Mouse (Mus musculus): ENCODE measurements around the gene Lrrd1.
"Not testable (repeated sequence)": the region's sequence is repeated elsewhere in the genome, so short reads cannot be mapped to it uniquely, and the experiment has no call there.

Lrrd1 gene

DNA sequence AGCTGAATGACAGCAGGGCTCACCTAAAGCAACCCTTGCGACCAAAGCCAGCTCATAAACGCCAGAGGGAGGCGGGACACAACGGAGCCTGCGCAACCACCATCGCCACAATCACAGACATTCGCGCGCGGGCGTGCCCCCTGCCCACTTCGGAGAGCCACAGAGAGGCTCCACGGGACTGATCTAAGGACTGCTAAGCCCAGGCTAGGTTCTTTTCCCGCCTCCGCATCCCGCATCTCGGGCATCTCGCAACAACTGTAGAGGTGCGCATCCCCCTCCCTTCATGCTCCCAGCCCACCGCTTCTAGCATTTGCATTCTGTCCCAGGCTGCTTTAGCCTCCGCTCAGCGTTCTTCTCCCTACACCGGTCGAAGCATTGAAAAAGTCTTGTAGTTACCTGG lies at the start of gene Lrrd1:
TSS of gene Lrrd1 (plus strand) at position 148 of the 400 bp plus-strand sequence.
- no peak for DNase-seq (ENCODE audit: low read depth, low spot score)

DNA sequence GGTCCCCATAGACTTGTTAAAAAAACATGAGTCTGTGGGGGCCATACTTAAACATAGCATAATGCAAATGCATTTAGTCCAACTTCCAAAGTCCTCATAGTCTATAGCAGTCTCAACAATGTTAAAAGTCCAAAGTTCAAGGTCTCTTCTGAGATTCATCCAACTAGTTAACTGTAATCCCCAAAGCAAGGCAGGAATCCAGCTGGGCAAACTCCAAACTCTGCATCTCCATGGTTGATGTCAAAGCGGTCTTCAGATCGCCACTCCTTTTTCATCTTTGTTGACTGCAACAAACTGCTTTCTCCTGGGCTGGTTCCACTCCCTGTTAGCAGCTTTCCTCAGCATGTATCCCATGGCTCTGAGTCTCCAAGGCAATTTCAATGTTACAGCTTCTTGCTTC lies 47.9 kb upstream of the Lrrd1 start:
- not testable (repeated sequence) for DNase-seq (ENCODE audit: low read depth, low spot score)

DNA sequence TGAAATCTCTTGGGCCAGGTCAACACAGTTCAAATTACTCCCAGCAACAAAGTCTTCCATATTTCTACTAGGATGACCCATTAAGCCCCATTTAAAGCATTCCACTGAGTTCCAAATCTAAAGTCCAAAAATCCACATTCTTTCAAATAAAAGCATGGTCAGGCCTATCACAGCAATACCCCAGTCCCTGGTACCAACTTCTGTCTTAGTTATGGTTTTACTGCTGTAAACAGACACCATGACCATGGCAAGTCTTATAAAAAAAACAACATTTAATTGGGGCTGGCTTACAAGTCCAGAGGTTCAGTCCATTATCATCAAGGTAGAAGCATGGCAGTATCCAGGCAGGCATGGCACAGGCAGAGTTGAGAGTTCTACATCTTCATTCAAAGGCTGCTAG lies 46.3 kb upstream of the Lrrd1 start:
- DNase-seq (ENCODE audit: low read depth, low spot score) = not testable (repeated sequence)

DNA sequence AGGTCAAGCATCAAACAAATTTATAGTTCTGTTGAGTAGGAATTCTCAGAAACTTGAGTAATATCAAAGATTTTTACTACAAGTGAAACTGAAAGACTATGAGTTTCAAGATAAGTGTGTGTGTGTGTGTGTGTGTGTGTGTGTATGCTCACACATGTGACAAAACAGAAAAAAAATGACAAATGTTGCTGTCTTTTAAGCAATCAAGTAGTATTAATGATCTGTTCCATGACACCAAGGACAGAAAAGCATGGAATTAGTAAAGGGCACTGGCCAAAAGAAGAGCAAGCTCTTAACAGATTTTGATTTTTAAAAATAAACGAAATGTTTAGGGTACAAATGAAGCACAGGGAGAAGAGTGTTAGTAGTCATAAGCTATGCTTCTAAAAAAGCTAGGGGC lies 44.9 kb upstream of the Lrrd1 start:
- no peak for DNase-seq (ENCODE audit: low read depth, low spot score)

DNA sequence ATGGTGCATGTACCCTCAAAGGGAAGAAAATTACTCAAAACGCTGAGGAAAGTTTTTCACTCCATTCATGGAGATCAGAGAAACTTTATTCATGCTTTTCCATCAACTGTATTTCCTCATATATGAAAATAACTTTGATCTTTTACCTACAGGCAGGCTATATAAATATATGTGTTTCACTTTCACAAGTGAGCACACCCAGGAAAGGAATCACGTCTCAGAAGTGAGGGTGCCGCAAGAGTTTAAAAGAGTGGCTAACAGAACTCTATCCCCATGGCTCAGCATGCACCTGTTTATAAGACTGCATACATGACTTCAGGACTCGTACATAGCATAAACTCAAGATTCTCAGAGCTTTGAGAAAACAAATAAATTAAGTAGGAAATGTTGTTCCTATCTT lies 44.1 kb upstream of the Lrrd1 start:
- DNase-seq (ENCODE audit: low read depth, low spot score) = no peak

DNA sequence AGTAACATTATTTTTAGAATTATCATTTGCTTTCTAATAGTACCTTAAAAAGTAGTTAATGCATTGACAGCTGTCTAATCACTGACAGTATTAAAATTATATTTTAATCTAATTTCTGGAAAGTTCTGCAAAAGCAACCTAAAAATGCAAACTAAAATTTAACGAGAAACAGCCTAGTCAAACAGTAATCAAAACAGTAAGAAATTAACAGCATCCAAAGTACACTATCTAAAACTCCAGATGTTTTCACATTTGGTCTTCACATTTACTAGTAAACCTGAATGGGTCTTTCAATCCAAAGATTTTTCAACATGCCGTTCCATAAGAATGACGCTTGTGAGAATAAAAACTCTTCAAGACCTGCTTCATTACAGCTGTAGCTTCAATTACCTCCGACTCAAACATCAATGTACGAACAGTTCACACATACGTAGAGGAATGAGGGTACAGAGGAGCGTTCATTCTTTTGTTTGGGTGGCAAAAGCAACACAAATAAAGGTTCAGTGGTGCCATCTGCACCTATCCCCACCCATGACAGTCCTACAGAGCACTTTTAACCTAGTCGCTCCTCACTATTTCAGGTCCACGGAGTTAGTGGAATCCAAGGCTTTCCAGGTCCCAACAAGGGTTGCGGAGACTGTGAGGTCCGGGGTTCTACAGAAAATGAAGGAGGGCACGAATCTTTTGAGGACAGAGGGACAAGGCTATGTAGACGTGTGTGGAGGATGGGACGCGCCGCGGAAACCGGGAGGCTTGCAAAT lies 43.1 kb upstream of the Lrrd1 start:
- DNase-seq (ENCODE audit: low read depth, low spot score) = no peak

DNA sequence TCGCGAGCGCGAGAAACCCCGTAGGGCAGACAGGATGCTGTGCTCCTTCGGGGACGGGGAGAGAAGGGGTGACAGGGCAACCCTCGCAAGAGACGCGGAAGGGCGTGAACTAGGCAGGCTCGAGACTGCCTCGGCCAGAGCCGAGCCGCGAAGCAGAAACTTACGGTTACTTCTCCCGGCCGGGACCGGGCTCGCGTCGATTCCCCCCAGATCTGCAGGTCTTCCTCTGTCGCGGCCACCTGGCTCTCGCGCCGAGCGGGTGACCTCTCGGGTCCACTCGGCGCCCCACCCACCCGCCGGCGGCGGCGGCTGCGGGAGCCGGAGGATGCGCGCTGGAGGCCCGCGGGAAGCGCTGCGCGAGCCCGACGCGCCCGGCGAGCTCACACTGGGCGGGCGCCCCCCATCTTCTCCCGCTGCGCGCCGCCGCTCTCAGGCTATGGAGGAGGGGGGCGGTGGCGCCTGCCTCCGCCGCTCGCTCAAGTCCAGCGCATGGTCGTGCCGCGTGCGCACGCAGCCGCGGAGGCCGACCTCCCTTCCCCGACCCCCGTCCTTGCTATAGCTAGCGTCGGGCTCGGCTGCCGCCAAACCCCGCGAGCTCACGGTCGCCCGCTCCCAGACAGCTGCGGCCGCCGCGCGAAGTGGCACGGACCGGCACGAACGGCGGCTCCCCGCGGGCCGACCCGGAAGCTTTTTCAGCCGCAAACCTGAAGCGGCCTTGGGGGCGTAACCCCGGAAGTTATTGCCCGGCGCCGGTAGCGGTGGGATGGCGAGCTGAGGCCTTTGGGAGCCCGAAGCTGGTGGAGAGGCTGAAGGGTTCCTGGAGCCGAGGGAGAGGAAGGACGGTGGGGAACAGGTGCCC lies 42.3 kb upstream of the Lrrd1 start, which contains the start of the genes Ankib1 and Krit1:
TSS of gene Ankib1 (minus strand) at position 493 of the 859 bp plus-strand sequence.
TSS of gene Krit1 (plus strand) at position 752 of the 859 bp plus-strand sequence.
- peak; percentile 87 for DNase-seq (ENCODE audit: low read depth, low spot score)

DNA sequence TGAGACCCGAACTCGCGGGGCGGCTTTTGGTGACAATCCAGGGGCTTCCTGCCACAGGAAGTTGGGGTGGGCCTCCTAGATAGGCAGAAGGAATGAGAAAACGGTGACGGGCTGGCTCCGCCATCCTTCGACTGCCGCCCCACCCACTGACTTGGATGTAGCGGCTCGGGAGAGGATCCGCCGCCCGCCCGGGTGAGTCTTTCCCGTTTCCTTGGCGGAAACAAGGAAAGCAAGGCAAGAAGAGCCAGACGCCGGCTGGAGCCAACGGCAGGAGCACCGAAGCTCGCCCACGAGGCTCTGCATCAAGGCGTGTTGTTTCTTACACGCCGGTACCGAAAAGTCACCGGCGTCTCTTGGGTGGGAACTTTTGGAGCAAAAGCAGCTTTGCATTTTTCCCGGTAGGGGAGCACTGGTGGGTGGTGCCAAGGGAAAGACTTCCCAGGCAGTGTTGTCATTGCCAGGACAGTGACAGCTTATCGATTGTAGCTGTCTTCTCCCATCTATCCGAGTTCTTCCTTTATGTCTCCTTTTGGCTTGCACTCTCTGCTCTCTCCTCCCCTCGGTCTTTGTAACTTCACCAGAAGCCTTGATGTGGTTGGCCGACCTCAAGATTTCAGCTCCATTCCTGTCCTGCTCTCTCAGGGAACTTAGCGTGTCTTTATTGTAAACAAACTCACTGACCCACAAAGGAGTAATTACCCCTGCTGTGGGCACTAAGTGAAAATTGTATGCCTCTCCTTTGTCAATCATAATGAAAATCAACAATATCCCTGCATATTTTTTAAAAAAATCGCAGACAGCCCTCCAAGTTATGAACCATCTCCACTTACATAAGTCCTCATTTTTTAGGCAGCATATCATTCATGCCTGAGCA lies 41.4 kb upstream of the Lrrd1 start:
- DNase-seq (ENCODE audit: low read depth, low spot score) = no peak

DNA sequence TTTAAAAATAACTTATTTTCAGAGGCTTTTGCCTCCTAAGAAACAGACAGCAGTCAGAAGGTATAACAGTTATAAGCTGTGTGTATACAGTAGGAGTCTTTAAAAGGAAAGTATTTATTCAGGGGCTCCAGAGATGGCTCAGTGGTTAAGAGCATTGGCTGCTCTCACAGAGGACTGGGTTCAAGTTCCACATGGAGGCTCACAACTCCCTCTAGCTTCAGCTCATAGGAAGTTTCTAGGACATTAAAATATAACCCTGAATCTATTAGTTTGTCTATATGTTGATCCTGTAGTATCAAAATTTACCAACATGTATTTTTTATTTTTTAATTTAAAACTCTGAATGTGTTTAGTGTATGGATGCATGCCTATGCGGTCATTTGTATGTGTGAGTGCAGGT lies 36.5 kb upstream of the Lrrd1 start:
- DNase-seq (ENCODE audit: low read depth, low spot score) = no peak

DNA sequence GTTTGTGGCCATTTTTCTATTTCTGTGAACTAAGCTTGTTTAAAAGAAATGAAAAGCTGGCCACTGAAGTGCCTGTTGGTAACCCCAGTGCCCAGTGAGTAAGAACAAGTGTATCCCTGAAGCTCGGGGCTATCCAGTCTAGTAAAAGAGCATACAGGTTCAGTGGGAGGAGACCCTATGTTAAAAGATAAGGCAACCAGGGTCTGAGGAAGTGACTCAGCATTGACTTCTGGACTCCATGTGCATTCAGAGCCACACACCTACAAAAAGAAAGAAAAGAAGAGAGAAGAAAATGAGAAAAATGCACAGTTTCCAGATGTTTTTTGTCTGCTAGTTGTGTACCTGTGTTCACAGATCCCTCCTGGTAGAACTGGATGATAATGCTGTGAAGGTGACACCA lies 10.9 kb upstream of the Lrrd1 start:
- no peak for DNase-seq (ENCODE audit: low read depth, low spot score)

DNA sequence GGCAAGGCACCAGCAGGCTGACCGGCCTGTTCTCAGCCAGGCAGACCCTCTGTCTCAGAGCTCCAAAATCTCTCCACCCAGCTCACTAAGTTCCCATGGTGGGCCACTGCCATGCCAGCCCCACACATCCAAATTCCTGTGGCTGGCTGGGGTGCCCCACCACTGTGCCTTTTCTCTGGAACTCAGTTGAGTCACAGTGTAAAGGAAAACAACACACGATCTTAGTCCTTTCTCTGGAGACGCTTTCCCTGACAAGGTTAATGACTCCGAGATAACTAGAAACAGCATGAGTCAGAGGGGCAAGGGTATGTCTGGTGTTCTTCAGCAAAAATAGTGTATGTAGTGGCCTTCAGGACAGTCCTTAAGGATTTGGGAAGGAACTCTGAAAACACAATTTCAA lies 25.2 kb downstream of the Lrrd1 start:
- DNase-seq (ENCODE audit: low read depth, low spot score) = no peak

DNA sequence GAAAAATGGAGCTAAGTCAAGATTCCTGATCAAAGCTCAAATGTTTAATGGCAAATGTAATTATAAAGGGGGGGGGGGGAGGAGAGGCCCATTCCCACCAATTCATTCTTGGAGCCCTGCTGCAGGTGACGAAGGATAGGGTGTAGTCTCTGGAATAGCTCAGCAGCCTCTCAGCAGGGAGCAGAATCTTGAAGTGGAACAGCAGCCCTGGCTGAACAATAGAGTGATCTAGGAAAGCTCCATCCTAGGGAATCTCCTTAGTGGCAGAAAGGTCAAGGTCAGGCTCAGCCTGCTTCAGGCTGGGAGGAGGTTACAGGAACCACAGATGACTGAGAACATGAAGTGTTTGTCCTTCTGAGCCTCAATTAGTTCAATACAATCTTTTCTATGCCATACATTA lies 27.4 kb downstream of the Lrrd1 start:
- no peak for DNase-seq (ENCODE audit: low read depth, low spot score)

DNA sequence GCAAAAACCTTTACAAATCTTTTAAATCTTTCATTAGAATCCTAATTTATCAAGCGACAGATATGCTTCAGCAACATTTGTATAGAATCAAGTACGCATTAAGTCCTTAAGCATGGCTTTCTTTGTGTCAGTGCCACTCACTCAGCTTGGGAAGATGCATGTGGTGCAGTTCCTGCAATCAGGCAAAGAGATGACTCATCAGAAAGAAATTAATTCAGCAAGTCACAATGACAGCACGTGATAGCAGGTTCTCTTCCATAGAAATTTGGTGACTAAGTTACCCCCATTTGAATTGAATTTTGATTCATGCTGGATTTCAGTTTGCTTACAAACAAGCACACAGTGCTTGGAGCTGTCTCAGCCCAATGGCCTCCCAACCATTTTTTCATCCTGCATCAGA lies 28.5 kb downstream of the Lrrd1 start:
- peak; percentile 15 for DNase-seq (ENCODE audit: low read depth, low spot score)

DNA sequence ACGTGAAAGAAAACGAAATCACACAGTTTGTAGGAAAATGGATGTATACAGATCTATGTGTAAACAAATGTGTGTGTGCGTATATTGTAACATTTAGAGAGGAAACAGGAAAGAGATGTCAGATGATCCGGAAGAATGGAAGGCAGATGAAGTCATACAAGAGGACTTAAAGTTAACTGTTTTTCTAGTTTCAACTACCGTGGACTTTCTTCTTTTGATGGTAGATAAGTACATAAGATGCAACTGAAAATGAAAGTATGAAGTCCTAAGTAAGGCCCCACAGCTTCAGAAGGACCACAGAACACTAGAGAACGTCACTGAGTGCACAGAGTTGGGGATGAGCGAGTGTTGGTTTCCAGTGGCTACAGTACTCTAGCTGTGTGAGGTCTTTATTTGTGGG lies 41.9 kb downstream of the Lrrd1 start:
- not testable (repeated sequence) for DNase-seq (ENCODE audit: low read depth, low spot score)

DNA sequence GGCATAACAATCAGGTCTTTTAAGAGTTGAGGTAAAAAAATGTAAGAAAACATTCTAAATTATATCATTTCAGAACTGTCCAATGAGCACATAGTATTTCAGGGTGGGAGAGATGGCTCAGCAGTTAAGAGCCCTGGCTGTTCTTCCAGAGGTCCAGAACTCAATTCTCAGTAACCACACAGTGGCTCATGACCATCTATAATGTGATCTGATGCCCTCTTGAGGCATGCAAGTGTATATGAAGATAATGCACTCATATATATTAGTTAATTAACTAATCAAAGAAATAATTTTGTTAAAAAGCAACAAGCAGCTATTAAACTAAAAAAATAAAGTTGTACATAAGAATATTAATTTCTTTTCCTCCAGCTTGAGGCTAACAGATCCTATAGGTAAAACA lies 44.2 kb downstream of the Lrrd1 start:
- no peak for DNase-seq (ENCODE audit: low read depth, low spot score)

DNA sequence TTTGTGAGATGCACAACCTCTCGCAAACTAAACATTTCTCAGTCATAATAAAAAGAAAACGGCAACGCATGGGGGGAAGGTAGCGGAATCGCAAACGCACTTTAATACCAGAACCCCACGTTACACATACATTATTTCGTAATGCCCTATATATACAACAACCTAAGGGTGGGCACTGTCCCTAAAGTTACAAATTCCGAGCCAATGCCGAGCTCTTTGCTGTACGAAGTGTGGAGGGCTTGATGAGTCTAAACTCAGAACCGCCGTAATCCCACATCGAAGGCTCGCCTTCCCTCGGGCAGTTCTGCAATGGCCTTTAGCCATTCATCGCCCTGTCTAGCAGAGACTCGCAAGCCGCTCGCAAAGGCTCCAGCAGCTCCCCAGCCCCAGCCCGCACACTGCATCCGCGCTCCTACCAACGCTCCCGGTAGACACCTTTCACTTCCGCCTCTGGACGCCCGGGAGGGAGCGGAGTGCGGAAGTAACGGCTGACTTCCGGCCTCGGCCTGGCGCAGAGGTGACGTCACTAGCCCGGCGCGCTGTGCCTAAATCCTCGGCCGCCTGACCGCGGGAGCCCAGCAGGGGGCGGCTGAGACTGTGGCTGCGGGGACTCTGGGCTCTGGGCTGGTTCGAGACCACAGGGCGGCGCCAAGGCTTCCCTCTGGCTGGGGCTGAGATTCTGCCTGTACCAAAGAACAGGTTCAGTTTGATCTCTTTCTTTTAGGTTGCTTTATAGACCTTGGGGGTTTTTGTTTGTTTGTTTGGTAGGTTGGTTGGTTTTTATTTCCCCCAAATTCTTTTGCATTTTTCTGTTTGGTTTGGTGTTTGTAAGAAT lies 48.7 kb downstream of the Lrrd1 start, which contains the start of gene Mterf1a:
TSS of gene Mterf1a (minus strand) at position 475 of the 835 bp plus-strand sequence.
- DNase-seq (ENCODE audit: low read depth, low spot score) = not testable (repeated sequence)

DNA sequence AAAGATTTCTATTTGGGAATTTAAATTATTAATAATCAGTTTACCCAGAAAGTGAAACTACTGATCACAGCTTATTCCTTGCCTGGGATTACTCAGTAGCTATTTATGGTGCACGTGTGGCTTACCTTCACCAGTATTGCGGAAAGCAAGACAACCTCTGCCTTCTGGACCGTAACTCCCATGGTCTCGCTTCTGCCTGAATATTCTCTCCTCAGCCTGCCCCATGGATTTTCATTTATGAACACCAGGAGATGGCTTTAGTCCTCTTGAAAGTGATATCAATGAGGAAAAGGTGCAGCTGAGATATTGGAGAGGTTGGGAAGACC lies 49.3 kb downstream of the Lrrd1 start:
- DNase-seq (ENCODE audit: low read depth, low spot score) = not testable (repeated sequence)

DNA sequence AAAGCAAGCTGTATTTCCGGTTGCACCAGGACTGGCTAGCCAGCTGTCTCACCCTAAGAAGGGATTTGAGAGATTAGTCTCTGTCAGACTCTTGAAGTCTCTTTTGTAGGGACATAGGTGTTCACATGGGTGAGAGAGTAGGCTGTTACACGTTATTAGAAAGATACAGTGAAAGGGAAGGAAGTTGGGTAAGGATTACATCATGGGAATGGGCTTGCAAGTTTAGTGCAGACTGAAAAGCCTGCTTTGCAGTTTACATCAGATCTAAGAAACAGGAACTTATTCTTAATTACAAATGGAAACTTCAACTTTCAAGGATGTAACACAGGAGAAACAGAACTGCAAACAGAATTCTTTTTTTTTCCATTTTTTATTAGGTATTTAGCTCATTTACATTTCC lies 60.5 kb downstream of the Lrrd1 start:
- DNase-seq (ENCODE audit: low read depth, low spot score) = no peak
